Mouse (Mus musculus): ENCODE measurements around the gene Nab2. TPM values are rescaled to one million over a fixed set of nuclear protein-coding genes. Genes with fewer than 3 reads are reported as not detected.

Gene Nab2
- polyA plus RNA-seq, 1 experiment from 2014 or later: 10.1 TPM

DNA sequence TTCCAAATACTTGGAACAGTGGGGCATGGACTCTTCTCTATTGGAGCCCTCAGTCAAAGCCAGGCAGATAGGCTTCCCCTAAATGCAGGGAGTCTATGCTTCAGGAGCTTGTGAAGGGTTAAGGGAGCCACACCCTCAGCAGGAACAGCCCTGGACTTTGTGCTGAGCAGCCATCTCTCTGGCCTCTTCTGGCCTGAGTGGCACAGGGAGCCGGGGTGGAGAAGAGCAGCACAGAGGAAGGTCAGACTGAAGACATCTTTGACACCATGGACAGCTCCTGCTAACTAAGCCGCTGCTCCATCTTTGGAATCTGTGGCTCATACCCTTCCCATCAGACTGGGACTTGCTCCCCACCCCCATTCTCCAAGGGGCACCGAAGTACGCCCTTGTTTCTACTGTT lies 34.9 kb upstream of the Nab2 start:
- Histone ChIP-seq H3K27me3 (ENCODE audit: control insufficient read depth, insufficient read depth, low read length) (no peaks in the 10 kb centered on the region), H3K4me3 (ENCODE audit: low read depth, low read length) (no peak overlapping the region), H3K36me3 (ENCODE audit: control insufficient read depth, insufficient read depth, low read length) (0 out of 2 replicates have a peak, but pooled peaks cover 4% of the 10 kb centered on the region), H3K27ac (ENCODE audit: low read depth, low read length) (no peak overlapping the region), H3K9me3 (replicated peaks; ENCODE audit: control insufficient read depth, low read length) (no peaks in the 10 kb centered on the region), H3K9ac (ENCODE audit: low read depth, low read length) (no peak overlapping the region), H3K4me1 (ENCODE audit: control insufficient read depth, insufficient read depth, low read length) (no peaks in the 10 kb centered on the region), H3K4me2 (no peak overlapping the region)
- WGBS (ENCODE audit: insufficient replicate concordance): 39% methylated on average over 4 of the region's 4 CpGs
- no peak for ATAC-seq (replicated peaks; ENCODE audit: insufficient number of reproducible peaks, low FRiP score, low TSS enrichment)

DNA sequence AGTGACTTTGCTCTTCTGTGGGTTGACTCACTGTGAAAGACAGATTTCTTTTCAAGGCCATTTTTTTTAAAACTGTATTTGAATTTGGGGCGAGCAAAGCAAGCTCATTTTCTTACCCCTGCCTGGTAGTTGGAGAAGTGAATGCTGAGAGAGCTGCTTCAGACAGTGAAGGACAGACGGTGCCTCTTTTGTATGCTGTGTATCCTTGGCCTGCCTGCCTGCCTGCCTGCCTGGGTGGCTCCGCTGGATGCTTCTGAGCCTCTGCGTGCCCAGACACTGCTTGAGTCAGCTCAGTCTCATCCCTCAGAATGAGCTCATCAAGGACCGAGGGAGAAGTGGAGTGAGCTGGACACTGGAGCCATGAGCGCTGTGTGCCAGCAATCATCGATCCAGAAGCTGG lies 30.6 kb upstream of the Nab2 start:
- Histone ChIP-seq H3K9me3 (replicated peaks; ENCODE audit: control insufficient read depth, low read length) (no peaks in the 10 kb centered on the region), H3K27ac (ENCODE audit: low read depth, low read length) (no peak overlapping the region), H3K4me3 (ENCODE audit: low read depth, low read length) (no peak overlapping the region), H3K27me3 (ENCODE audit: control insufficient read depth, insufficient read depth, low read length) (no peaks in the 10 kb centered on the region), H3K9ac (ENCODE audit: low read depth, low read length) (no peak overlapping the region), H3K4me1 (ENCODE audit: control insufficient read depth, insufficient read depth, low read length) (no peaks in the 10 kb centered on the region), H3K36me3 (ENCODE audit: control insufficient read depth, insufficient read depth, low read length) (peaks cover 8% of the 10 kb centered on the region; the same call in 1 of the 2 replicates), H3K4me2 (no peak overlapping the region)
- ATAC-seq (replicated peaks; ENCODE audit: insufficient number of reproducible peaks, low FRiP score, low TSS enrichment): no peak
- 88% methylated on average over 7 of the region's 7 CpGs for WGBS (ENCODE audit: insufficient replicate concordance)

DNA sequence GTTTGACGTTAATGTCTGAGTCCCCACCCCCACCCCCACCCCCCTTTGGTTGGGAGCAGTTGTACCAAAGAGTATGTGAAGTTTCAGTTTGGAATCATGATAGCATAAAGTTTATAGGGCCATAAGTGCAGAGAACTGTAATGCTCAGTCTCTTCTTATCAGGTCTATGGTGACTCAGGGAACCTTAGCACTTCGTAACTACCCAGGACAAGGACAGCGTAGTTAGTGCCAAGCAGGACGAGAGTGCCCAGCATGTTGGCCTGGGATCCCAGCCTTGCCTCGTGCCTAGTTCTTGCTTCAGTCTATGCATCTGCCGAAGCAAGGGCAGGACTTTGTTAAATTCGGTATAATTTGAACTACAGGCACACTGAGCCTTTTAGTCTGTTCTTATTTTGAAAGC lies 27.4 kb upstream of the Nab2 start:
- H3K4me2 ChIP-seq: no peak overlapping the region

DNA sequence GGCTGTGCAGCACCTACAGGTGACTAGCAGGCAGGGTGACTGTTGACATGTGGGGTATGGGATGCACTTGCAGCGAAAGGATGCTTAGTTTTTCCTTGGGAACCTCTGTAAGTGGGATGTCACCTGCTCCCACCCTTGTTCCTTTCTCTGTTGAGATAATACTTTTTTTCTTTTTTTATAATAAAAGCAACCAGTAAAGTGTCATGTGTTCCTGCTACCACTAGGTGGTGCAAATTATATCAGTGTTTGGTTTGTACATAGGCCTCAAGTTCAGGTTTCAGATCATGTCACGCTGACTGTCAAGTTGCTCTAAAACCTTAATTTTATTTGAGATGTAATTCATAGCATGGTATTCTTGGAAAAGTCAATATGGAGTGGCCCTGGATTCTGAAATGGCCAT lies 26.3 kb upstream of the Nab2 start:
- H3K9me3 ChIP-seq (replicated peaks; ENCODE audit: control insufficient read depth, low read length): no peaks in the 10 kb centered on the region
- no peaks in the 10 kb centered on the region for H3K27me3 ChIP-seq (ENCODE audit: control insufficient read depth, insufficient read depth, low read length)
- 55% methylated on average over 2 of the region's 2 CpGs for WGBS (ENCODE audit: insufficient replicate concordance)
- no peak overlapping the region for H3K4me3 ChIP-seq (ENCODE audit: low read depth, low read length)
- 0 out of 2 replicates have a peak, but pooled peaks have one; percentile 49 for ATAC-seq (replicated peaks; ENCODE audit: insufficient number of reproducible peaks, low FRiP score, low TSS enrichment)
- no peak overlapping the region for H3K27ac ChIP-seq (ENCODE audit: low read depth, low read length)
- no peak overlapping the region for H3K4me2 ChIP-seq
- H3K36me3 ChIP-seq (ENCODE audit: control insufficient read depth, insufficient read depth, low read length): peaks cover 5% of the 10 kb centered on the region
- H3K4me1 ChIP-seq (ENCODE audit: control insufficient read depth, insufficient read depth, low read length): no peaks in the 10 kb centered on the region
- H3K9ac ChIP-seq (ENCODE audit: low read depth, low read length): no peak overlapping the region

More for the DNA sequence above, 27.4 kb upstream of the Nab2 start:
- Histone ChIP-seq H3K4me1 (ENCODE audit: control insufficient read depth, insufficient read depth, low read length) (no peaks in the 10 kb centered on the region), H3K4me3 (ENCODE audit: low read depth, low read length) (no peak overlapping the region), H3K9ac (ENCODE audit: low read depth, low read length) (no peak overlapping the region), H3K36me3 (ENCODE audit: control insufficient read depth, insufficient read depth, low read length) (peaks cover 8% of the 10 kb centered on the region), H3K27ac (ENCODE audit: low read depth, low read length) (no peak overlapping the region), H3K27me3 (ENCODE audit: control insufficient read depth, insufficient read depth, low read length) (no peaks in the 10 kb centered on the region), H3K9me3 (replicated peaks; ENCODE audit: control insufficient read depth, low read length) (no peaks in the 10 kb centered on the region)
- no peak for ATAC-seq (replicated peaks; ENCODE audit: insufficient number of reproducible peaks, low FRiP score, low TSS enrichment)
- WGBS (ENCODE audit: insufficient replicate concordance): 88% methylated on average over 7 of the region's 7 CpGs

DNA sequence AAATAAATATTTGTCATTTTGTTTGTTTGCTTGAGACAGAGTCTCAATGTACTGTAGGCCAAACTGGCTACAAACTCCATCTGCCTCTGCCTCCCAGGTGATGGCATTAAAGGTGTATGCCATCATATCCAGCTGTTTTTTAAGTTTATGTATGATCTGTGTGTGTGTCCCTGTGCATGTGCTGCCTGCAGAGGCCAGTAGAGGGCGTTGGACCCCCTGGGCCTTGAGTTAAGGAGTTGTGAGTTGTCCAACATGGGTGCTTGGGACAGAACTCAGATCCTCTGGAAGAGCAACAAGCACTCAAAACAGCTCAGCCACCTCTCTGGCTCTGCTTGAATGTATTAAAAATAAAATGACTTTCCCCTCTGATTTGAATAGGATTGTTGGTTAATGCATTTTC lies 22.7 kb upstream of the Nab2 start:
- no peak overlapping the region for H3K9ac ChIP-seq (ENCODE audit: low read depth, low read length)
- H3K4me2 ChIP-seq: no peak overlapping the region
- H3K36me3 ChIP-seq (ENCODE audit: control insufficient read depth, insufficient read depth, low read length): peaks cover 2% of the 10 kb centered on the region
- H3K27me3 ChIP-seq (ENCODE audit: control insufficient read depth, insufficient read depth, low read length): no peaks in the 10 kb centered on the region
- no peak for ATAC-seq (replicated peaks; ENCODE audit: insufficient number of reproducible peaks, low FRiP score, low TSS enrichment)
- peaks cover 1% of the 10 kb centered on the region; the same call in 1 of the 2 replicates for H3K4me1 ChIP-seq (ENCODE audit: control insufficient read depth, insufficient read depth, low read length)
- WGBS (ENCODE audit: insufficient replicate concordance): 9% methylated on average over 1 of the region's 1 CpGs
- no peak overlapping the region for H3K27ac ChIP-seq (ENCODE audit: low read depth, low read length)
- no peak overlapping the region for H3K4me3 ChIP-seq (ENCODE audit: low read depth, low read length)
- no peaks in the 10 kb centered on the region for H3K9me3 ChIP-seq (replicated peaks; ENCODE audit: control insufficient read depth, low read length)

DNA sequence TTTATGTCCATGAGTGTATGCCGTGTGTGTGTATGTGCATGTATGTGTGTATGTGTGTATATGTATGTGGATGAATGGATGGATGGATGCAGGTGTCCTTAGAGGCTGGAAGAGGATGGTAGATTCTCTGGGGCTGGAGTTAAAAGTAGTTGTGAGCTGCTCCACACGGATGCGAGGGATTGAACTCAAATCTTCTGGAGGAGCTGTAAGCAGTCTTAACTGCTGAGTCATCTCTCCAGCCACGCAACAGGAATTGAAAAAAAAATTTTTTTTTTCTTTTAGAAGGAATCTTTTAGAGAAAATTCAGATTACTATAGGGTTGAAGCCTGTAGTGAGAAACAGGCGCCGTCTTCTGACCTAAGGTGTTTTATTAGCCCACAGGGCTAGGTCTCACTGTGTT lies 14.5 kb upstream of the Nab2 start:
- H3K4me2 ChIP-seq: no peak overlapping the region
- WGBS (ENCODE audit: insufficient replicate concordance): 78% methylated on average over 6 of the region's 6 CpGs

DNA sequence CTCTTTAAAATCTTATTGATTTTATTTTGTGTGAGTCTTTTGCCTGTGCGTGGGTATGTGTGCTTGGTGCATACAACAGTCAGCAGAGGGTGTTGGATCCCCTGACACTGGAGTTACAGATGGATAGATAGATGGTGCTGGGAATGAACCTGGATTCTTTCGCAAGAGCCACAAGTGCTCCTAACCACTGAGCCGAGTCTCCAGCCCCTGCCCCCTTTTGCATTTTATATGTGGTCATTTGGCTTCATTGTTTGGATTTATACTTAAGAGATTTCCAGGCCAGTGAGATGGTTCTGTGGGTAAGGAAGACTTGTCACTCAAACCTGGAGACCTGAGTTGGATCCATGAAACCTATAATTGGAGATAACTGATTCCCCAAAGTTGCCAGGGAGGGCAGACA lies 11.5 kb upstream of the Nab2 start:
- H3K4me3 ChIP-seq (ENCODE audit: low read depth, low read length): no peak overlapping the region
- no peak overlapping the region for H3K9ac ChIP-seq (ENCODE audit: low read depth, low read length)
- H3K36me3 ChIP-seq (ENCODE audit: control insufficient read depth, insufficient read depth, low read length): no peaks in the 10 kb centered on the region
- H3K4me1 ChIP-seq (ENCODE audit: control insufficient read depth, insufficient read depth, low read length): peaks cover 7% of the 10 kb centered on the region; the same call in 1 of the 2 replicates
- H3K27ac ChIP-seq (ENCODE audit: low read depth, low read length): no peak overlapping the region
- no peaks in the 10 kb centered on the region for H3K27me3 ChIP-seq (ENCODE audit: control insufficient read depth, insufficient read depth, low read length)
- 83% methylated on average over 3 of the region's 3 CpGs for WGBS (ENCODE audit: insufficient replicate concordance)
- no peak overlapping the region for H3K4me2 ChIP-seq
- no peaks in the 10 kb centered on the region for H3K9me3 ChIP-seq (replicated peaks; ENCODE audit: control insufficient read depth, low read length)
- ATAC-seq (replicated peaks; ENCODE audit: insufficient number of reproducible peaks, low FRiP score, low TSS enrichment): no peak

More for the DNA sequence above, 14.5 kb upstream of the Nab2 start:
- no peaks in the 10 kb centered on the region for H3K9me3 ChIP-seq (replicated peaks; ENCODE audit: control insufficient read depth, low read length)
- H3K27ac ChIP-seq (ENCODE audit: low read depth, low read length): no peak overlapping the region
- H3K4me1 ChIP-seq (ENCODE audit: control insufficient read depth, insufficient read depth, low read length): peaks cover 10% of the 10 kb centered on the region; the same call in 1 of the 2 replicates
- ATAC-seq (replicated peaks; ENCODE audit: insufficient number of reproducible peaks, low FRiP score, low TSS enrichment): no peak
- H3K9ac ChIP-seq (ENCODE audit: low read depth, low read length): no peak overlapping the region
- no peaks in the 10 kb centered on the region for H3K27me3 ChIP-seq (ENCODE audit: control insufficient read depth, insufficient read depth, low read length)
- no peak overlapping the region for H3K4me3 ChIP-seq (ENCODE audit: low read depth, low read length)
- H3K36me3 ChIP-seq (ENCODE audit: control insufficient read depth, insufficient read depth, low read length): no peaks in the 10 kb centered on the region

DNA sequence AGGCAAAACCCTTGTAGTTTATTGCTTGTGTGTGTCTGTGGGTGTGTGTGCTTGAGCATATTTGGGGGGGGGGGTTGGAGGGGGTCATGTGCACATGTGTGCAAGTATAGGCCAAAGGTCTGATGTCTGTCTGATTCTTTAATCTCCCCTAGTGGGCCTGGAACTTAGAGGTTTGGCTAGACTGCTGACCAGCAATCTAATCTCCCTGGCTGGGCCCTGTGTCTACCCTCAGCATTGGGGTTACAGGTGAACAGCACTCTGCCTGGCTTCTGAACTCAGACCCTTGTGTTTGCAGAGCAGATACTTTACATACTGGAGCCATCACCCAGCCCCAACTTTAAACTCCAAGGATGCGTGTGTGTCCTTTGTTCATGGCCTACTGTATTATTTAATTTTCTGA lies 10.8 kb upstream of the Nab2 start:
- no peaks in the 10 kb centered on the region for H3K27me3 ChIP-seq (ENCODE audit: control insufficient read depth, insufficient read depth, low read length)
- H3K4me2 ChIP-seq: no peak overlapping the region
- H3K9ac ChIP-seq (ENCODE audit: low read depth, low read length): no peak overlapping the region
- H3K9me3 ChIP-seq (replicated peaks; ENCODE audit: control insufficient read depth, low read length): no peaks in the 10 kb centered on the region
- peaks cover 7% of the 10 kb centered on the region; the same call in 1 of the 2 replicates for H3K4me1 ChIP-seq (ENCODE audit: control insufficient read depth, insufficient read depth, low read length)
- H3K36me3 ChIP-seq (ENCODE audit: control insufficient read depth, insufficient read depth, low read length): no peaks in the 10 kb centered on the region
- 89% methylated on average over 1 of the region's 1 CpGs for WGBS (ENCODE audit: insufficient replicate concordance)
- no peak overlapping the region for H3K4me3 ChIP-seq (ENCODE audit: low read depth, low read length)
- H3K27ac ChIP-seq (ENCODE audit: low read depth, low read length): no peak overlapping the region
- ATAC-seq (replicated peaks; ENCODE audit: insufficient number of reproducible peaks, low FRiP score, low TSS enrichment): no peak

DNA sequence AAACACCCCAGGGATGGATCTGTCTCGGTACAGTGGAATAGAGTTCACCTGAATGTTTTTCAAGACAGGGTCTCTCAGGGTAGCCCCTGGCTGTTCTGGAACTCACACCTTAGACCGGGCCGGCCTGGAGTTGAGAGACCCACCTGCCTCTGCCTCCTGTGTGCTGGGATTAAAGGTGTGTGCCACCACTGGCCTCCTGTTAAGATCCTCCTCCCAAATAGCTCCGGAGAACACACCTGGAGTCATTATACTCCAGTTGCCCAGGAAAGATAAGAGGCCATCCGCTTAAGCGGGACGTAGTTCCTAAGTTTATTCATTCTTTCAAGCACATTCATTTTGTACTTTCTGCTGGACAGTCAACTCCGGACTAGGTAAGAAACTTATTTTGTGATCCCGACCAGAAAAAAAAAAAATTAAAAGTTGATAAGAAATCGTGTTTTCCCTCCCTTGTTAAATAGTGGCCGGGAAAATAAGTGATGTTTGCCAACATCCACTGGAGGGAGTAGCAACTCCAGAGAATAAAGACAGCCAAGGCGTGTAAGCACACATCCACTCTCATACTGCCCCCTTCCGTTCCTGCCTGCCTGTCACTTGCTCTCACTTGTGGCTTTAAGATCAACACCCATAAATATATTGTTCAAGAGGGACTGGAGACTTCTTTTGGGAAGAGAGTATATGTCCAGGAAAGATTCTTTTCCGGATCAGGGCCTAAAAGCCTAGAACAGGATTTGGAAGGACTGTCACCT lies 9.4 kb upstream of the Nab2 start:
- Histone ChIP-seq H3K9ac (ENCODE audit: low read depth, low read length) (peak overlapping the region; percentile 72), H3K4me3 (ENCODE audit: low read depth, low read length) (peak overlapping the region; percentile 76), H3K36me3 (ENCODE audit: control insufficient read depth, insufficient read depth, low read length) (no peaks in the 10 kb centered on the region), H3K4me2 (peak overlapping the region; percentile 92), H3K4me1 (ENCODE audit: control insufficient read depth, insufficient read depth, low read length) (peaks cover 7% of the 10 kb centered on the region; the same call in 1 of the 2 replicates), H3K9me3 (replicated peaks; ENCODE audit: control insufficient read depth, low read length) (no peaks in the 10 kb centered on the region), H3K27ac (ENCODE audit: low read depth, low read length) (no peak overlapping the region), H3K27me3 (ENCODE audit: control insufficient read depth, insufficient read depth, low read length) (no peaks in the 10 kb centered on the region)
- no peak for ATAC-seq (replicated peaks; ENCODE audit: insufficient number of reproducible peaks, low FRiP score, low TSS enrichment)
- WGBS (ENCODE audit: insufficient replicate concordance): 9% methylated on average over 14 of the region's 14 CpGs
